Mouse (Mus musculus) forebrain, embryonic 16.5 days (tissue): Measurements from ENCODE around the gene Celf2. TPM values are rescaled to one million over a fixed set of nuclear protein-coding genes. Genes with fewer than 3 reads are reported as not detected.

ENCODE experiments used
- ATAC-seq: fragments of 200-750 bp; cut with Nextera tagmentation; 2 replicates; pipeline ENCODE4 v1.8.0; 2017; ENCODE audit warnings: mild to moderate bottlenecking, moderate library complexity
- H3K27ac ChIP-seq: fragments of 300-500 bp; sonication (generic); 2 replicates; pipeline ENCODE4 v1.5.1; 2014; ENCODE audit warnings: low read length, control low read depth
- H3K27me3 ChIP-seq: fragments of 300-500 bp; sonication (generic); replicated peaks from 2 replicates; pipeline ENCODE4 v1.6.1; 2014; ENCODE audit warnings: low read length; ENCODE audit not compliant: control insufficient read depth, insufficient read depth
- H3K36me3 ChIP-seq: fragments of 300-500 bp; sonication (generic); 2 replicates; pipeline ENCODE4 v1.6.1; 2014; ENCODE audit not compliant: control insufficient read depth, insufficient read depth
- H3K4me1 ChIP-seq: fragments of 300-500 bp; sonication (generic); replicated peaks from 2 replicates; pipeline ENCODE4 v1.6.1; 2014; ENCODE audit warnings: low read length; ENCODE audit not compliant: control insufficient read depth, insufficient read depth
- H3K4me2 ChIP-seq: fragments of 300-500 bp; sonication (generic); 2 replicates; pipeline ENCODE4 v1.6.1; 2014; ENCODE audit warnings: mild to moderate bottlenecking, low read length, control low read depth
- H3K4me3 ChIP-seq: fragments of 300-500 bp; sonication (generic); replicated peaks from 2 replicates; pipeline ENCODE4 v1.5.1; 2014; ENCODE audit warnings: mild to moderate bottlenecking, low read length, control low read depth
- H3K9ac ChIP-seq: fragments of 300-500 bp; sonication (generic); replicated peaks from 2 replicates; pipeline ENCODE4 v1.6.1; 2014; ENCODE audit warnings: low read depth, low read length, control low read depth
- H3K9me3 ChIP-seq: fragments of 300-500 bp; sonication (generic); 2 replicates; pipeline ENCODE4 v1.6.1; 2016; ENCODE audit warnings: low read length; ENCODE audit not compliant: control insufficient read depth
- WGBS: fragments of 180-500 bp; shearing (Covaris S2); extraction: QIAGEN DNeasy Blood & Tissue Kit; methylation state at CpG from one replicate; pipeline ENCODE4 v1.1.7; 2014; 5-methylcytosine and 5-hydroxymethylcytosine counted together
- polyA plus RNA-seq: library from polyadenylated mRNA; unstranded; fragments of >200 nt; fragmentation: Nextera tagmentation; extraction: Ambion mirVana; gene quantifications from 2 replicates; pipeline ENCODE4 v1.2.1, GENCODE M21; 2015

Celf2 gene
- polyA plus RNA-seq, 1 experiment from 2014 or later, result 348 TPM

DNA sequence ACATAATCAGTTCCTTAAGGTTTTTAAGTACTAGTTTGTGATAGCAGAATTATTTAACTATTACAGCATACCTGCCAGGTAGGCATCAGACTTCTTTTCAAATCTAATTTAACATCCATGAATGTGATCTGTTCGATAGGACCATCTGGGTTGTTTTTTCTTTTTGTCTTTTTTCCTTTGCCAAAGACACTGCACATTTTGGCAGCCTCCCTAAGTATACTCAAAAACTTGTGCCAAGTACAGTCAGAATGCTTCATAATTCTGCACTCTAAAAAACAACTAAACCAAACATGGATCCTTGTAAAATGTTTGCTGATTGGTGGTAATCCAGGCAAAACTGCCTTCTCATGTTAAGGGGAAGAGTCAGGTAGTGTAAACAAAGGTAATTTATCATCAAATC lies 82.9 kb downstream of the Celf2 start:
- H3K9ac ChIP-seq, result no peak overlapping the region
- 35% methylated on average over 1 of the region's 1 CpGs for WGBS

DNA sequence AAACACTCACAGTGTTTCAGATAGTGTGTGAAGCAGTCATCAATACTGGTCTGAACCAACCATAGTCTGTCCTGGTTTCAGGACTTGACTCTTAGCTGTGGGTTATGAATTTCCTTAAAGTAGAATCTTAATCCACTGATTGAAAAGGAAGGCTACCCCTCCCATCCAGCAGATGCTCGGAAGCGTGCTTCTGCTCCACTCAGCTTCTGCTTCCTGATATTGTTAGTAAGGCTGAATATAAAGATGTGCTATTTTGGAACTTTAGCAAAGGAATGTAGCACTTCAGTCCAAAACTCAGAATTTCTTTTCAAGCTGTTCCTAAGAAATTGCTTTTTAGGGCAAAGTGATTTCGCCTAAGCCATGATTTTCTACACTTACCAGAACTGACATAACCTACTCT lies 108.8 kb downstream of the Celf2 start:
- Histone ChIP-seq H3K27ac (no peak overlapping the region), H3K27me3 (no peaks in the 10 kb centered on the region), H3K9me3 (no peaks in the 10 kb centered on the region), H3K4me3 (no peak overlapping the region), H3K9ac (no peak overlapping the region), H3K36me3 (no peaks in the 10 kb centered on the region), H3K4me1 (no peaks in the 10 kb centered on the region), H3K4me2 (no peak overlapping the region)
- ATAC-seq, result no peak
- WGBS, result 63% methylated on average over 3 of the region's 3 CpGs

More for the DNA sequence above, 82.9 kb downstream of the Celf2 start:
- ATAC-seq, result peak; percentile 57; the same call in 1 of the 2 replicates
- H3K9me3 ChIP-seq, result no peaks in the 10 kb centered on the region
- H3K36me3 ChIP-seq, result no peaks in the 10 kb centered on the region
- peak overlapping the region; percentile 42; the same call in 1 of the 2 replicates for H3K27ac ChIP-seq
- no peak overlapping the region for H3K4me2 ChIP-seq
- no peak overlapping the region for H3K4me3 ChIP-seq
- H3K4me1 ChIP-seq, result no peaks in the 10 kb centered on the region
- no peaks in the 10 kb centered on the region for H3K27me3 ChIP-seq

DNA sequence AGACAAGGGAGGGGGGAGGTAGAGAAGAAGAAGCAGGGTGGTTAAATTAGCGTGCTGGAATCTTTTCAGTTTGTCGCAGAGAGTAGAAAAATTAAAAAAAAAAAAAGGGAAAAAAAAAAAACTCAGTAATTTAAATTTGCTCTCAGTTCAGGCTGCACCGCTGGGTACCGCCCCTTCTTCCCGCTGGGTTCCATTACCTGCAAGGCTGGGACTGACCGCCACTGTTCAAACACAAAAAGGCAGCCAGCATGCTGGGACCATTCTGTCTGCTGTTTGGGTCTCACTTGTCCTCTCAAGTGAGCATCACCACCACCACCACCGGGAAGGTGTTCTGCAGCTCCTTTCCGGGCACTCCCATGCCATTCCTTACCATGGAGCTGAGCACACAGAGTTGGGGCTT lies 113.4 kb downstream of the Celf2 start:
- 7% methylated on average over 8 of the region's 8 CpGs for WGBS
- Histone ChIP-seq H3K9me3 (no peaks in the 10 kb centered on the region), H3K4me1 (peaks cover 3% of the 10 kb centered on the region; the same call in 1 of the 2 replicates), H3K9ac (peak overlapping the region; percentile 47), H3K36me3 (no peaks in the 10 kb centered on the region), H3K4me2 (peak overlapping the region; percentile 49), H3K27ac (peak overlapping the region; percentile 61), H3K27me3 (no peaks in the 10 kb centered on the region), H3K4me3 (peak overlapping the region; percentile 47)
- ATAC-seq, result peak; percentile 75

DNA sequence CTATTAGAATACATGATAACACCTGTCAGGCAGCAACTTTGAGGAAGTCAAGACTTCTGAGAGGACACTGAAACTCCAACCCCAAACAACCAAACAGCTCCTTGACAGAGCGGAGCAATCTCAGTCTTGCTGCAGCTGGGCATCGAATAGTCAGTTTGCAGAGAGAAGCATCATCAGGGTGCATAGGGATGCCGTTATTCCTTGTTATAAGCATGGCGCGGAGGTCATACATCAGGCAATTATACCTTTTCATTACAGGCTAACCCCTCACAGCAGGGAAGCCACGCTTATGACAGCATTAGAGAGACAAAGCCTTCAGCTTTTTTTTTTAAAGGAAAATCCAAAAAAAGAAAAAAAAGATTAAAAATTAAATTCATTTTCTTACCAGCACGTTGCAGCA lies 113.9 kb downstream of the Celf2 start:
- Histone ChIP-seq H3K27ac (peak overlapping the region; percentile 61), H3K4me2 (peak overlapping the region; percentile 49), H3K9me3 (no peaks in the 10 kb centered on the region), H3K27me3 (no peaks in the 10 kb centered on the region), H3K4me3 (peak overlapping the region; percentile 47), H3K9ac (peak overlapping the region; percentile 47), H3K36me3 (no peaks in the 10 kb centered on the region), H3K4me1 (peaks cover 3% of the 10 kb centered on the region; the same call in 1 of the 2 replicates)
- peak; percentile 72 for ATAC-seq
- WGBS, result 8% methylated on average over 7 of the region's 7 CpGs

DNA sequence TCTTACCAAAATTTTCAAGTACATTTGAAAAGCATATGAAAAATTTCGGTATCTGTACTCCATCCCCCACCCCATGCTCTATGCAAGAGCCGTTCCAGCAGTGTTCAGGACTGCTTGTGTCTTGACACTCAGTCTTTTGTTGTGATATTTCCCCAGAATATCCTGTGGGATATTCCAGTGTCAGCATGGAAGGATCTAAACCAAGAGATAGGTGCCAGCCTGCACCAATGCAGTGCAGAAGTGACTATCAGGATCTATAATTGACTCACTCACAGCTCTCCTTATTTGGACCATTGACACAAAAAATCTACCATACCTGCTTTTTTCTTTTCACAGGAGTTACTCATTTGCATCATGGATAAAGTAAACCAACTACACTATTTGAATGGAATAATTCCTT lies 116.9 kb downstream of the Celf2 start:
- no peaks in the 10 kb centered on the region for H3K9me3 ChIP-seq
- H3K9ac ChIP-seq, result no peak overlapping the region
- no peak overlapping the region for H3K4me3 ChIP-seq
- H3K27ac ChIP-seq, result no peak overlapping the region
- H3K4me1 ChIP-seq, result peaks cover 3% of the 10 kb centered on the region; the same call in 1 of the 2 replicates
- no peaks in the 10 kb centered on the region for H3K27me3 ChIP-seq
- no peak for ATAC-seq
- H3K36me3 ChIP-seq, result no peaks in the 10 kb centered on the region
- 81% methylated on average over 2 of the region's 2 CpGs for WGBS
- no peak overlapping the region for H3K4me2 ChIP-seq

DNA sequence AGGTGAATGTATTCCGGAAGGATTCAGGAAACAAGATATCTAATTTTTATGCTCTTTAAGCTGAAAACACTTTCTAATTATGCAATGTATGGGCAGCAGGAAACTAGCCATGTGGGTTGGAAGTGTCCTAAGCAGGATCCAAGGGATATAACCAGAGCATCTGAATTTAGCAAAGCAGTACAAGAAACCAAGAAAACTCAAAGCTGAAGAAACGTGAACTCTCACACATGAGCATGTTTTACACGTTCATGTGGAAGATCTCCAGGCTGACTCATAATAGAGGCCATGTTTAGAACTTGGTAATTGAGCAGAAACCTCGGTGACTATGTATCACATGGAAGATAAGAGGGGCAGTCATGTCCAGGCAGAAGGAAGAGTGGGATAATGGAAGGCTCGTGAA lies 120.1 kb downstream of the Celf2 start:
- 81% methylated on average over 5 of the region's 5 CpGs for WGBS

DNA sequence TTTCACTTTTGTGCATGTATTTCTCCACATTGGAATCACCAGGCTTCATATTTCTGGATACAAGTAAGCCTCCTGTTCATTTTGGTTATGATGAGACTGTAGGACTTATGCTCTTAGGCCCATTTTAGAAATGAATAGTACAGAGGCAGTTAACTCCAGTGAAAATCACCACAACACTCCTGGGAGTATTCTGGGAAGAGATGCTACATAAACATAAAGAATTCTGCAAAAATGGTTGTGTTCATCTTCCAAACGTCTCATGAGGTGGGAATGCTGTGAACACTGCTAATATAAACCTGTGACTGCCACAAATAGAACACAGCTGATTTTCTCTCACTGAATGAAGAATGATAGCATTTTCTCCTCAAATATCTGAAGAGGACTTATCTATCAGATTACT lies 130.6 kb downstream of the Celf2 start:
- Histone ChIP-seq H3K9me3 (no peaks in the 10 kb centered on the region), H3K9ac (no peak overlapping the region), H3K4me2 (no peak overlapping the region), H3K27me3 (no peaks in the 10 kb centered on the region), H3K36me3 (no peaks in the 10 kb centered on the region), H3K27ac (no peak overlapping the region), H3K4me1 (no peaks in the 10 kb centered on the region), H3K4me3 (no peak overlapping the region)
- WGBS, result 53% methylated on average over 1 of the region's 1 CpGs
- ATAC-seq, result no peak

More for the DNA sequence above, 120.1 kb downstream of the Celf2 start:
- no peak for ATAC-seq
- Histone ChIP-seq H3K4me3 (no peak overlapping the region), H3K27me3 (no peaks in the 10 kb centered on the region), H3K4me2 (no peak overlapping the region), H3K36me3 (no peaks in the 10 kb centered on the region), H3K9ac (no peak overlapping the region), H3K9me3 (no peaks in the 10 kb centered on the region), H3K27ac (no peak overlapping the region), H3K4me1 (no peaks in the 10 kb centered on the region)

DNA sequence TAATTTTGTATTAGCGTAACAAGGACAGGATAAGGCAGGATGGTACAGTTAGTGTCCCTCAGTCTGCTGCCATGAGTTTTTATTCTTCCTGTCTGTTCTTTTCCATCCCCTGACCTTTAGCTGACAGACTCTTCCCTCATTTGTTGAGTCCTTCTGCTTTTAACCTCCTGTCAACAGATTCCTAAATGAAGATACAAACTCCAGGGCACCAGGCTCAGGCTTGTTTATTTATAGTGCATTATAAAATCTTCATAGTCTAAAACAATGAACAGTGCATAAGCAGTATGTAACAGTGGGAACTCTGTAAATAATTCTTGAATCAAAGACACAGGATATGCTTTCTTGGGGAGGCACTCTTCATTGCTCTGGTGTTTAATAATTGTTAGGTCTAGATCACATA lies 131.5 kb downstream of the Celf2 start:
- H3K36me3 ChIP-seq, result no peaks in the 10 kb centered on the region
- H3K9me3 ChIP-seq, result no peaks in the 10 kb centered on the region
- H3K27me3 ChIP-seq, result no peaks in the 10 kb centered on the region
- H3K27ac ChIP-seq, result no peak overlapping the region
- H3K4me2 ChIP-seq, result no peak overlapping the region
- H3K4me1 ChIP-seq, result no peaks in the 10 kb centered on the region
- no peak overlapping the region for H3K9ac ChIP-seq
- no peak for ATAC-seq
- H3K4me3 ChIP-seq, result no peak overlapping the region
- 92% methylated on average over 1 of the region's 1 CpGs for WGBS

DNA sequence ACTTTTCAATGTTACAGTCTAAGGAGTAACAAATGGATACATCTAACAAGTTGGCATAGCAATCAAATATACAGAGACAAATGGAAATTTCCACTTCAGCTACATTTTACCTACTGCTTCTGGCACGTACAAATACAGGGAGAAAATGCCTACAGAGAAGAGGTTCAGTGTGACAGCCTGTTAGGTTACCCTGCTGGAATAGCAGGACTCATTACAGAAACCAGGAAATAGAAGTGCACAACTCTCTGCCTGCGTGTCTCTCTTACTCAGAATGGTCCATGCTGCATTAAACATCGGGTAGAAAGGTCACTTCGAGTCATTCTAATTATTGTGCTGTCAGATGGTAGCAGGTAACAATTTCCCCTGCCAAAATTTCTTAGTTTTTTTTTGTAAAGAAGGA lies 141.6 kb downstream of the Celf2 start:
- H3K36me3 ChIP-seq, result no peaks in the 10 kb centered on the region
- no peak for ATAC-seq
- no peak overlapping the region for H3K9ac ChIP-seq
- no peak overlapping the region for H3K4me2 ChIP-seq
- WGBS, result 89% methylated on average over 4 of the region's 4 CpGs
- no peaks in the 10 kb centered on the region for H3K27me3 ChIP-seq
- H3K4me3 ChIP-seq, result no peak overlapping the region
- H3K9me3 ChIP-seq, result no peaks in the 10 kb centered on the region
- no peaks in the 10 kb centered on the region for H3K4me1 ChIP-seq
- no peak overlapping the region for H3K27ac ChIP-seq

DNA sequence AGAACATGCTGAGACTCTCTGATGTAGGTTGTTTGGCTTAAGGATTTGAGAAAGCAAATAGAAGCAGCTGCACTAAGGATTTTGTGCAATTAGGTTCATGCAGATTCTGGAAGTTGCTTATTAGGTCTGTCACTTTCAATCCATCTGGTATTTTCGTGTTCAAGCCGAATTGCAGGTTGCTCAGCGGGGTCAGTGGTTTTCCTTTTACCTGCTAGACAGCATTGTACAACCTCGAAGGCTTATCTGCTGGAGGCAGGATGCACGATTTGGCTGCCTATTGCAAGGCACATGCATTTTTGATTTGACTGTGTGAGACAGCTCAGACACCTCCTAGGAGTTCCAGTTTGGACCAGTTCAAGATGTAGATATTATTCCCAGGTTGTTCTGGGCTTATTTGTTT lies 149.8 kb downstream of the Celf2 start:
- no peaks in the 10 kb centered on the region for H3K4me1 ChIP-seq
- H3K9me3 ChIP-seq, result no peaks in the 10 kb centered on the region
- no peaks in the 10 kb centered on the region for H3K27me3 ChIP-seq
- no peaks in the 10 kb centered on the region for H3K36me3 ChIP-seq
- no peak overlapping the region for H3K4me2 ChIP-seq
- no peak overlapping the region for H3K4me3 ChIP-seq
- H3K27ac ChIP-seq, result 0 out of 2 replicates have a peak overlapping the region, but pooled peaks have one; percentile 21
- 0 out of 2 replicates have a peak, but pooled peaks have one; percentile 45 for ATAC-seq
- WGBS, result 43% methylated on average over 5 of the region's 5 CpGs
- H3K9ac ChIP-seq, result no peak overlapping the region
